Mouse (Mus musculus): Measurements from ENCODE around the gene Dnm2.

Dnm2 gene

GRCm38 (mm10) chr9:21428178-21428577, 3.5 kb downstream of the Dnm2 start:
- DNase-seq (ENCODE audit: low spot score in 2 of 2) = no peak

DNA sequence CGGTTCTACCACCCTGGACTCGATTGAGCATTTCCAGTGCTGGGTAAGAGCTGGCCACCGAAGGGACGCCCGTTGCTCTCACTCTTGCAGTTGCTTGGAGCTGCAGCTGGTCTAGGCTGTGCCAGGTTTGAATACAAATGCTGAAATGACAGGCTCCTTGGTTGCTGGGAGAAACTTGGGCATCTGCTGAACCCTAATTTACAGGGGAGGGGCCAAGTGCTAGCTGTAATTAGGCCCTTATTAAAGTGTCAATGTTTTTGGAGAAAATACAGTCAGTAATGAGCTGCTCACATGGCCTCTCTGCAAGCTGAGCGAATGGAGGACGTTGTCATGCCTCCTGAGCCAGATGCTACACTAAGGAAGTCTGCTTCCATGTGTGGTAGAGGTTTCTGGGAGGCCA, 6.0 kb downstream of the Dnm2 start:
- no peak for DNase-seq (ENCODE audit: low spot score in 2 of 2)

DNA sequence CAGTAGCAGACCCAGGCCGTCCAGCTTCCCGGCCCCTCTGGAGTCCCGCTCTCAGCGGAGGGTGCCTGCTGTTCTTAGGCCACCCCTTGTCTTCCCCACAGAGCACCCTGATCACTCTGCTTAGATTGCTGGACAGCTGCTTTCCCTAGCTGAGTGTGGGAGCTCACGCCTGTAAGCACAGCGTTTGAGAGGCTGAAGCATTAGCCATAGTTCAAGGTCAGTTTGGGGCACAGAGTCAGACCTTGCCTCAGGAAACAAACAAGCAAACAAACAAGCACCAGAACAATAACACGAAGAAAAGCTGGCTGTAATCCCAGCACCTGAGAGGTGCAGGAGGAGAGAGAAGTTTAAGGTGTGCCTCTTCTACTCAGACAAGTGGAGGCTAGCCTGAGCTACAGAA, 7.4 kb downstream of the Dnm2 start:
- no peak for DNase-seq (ENCODE audit: low spot score in 2 of 2)

DNA sequence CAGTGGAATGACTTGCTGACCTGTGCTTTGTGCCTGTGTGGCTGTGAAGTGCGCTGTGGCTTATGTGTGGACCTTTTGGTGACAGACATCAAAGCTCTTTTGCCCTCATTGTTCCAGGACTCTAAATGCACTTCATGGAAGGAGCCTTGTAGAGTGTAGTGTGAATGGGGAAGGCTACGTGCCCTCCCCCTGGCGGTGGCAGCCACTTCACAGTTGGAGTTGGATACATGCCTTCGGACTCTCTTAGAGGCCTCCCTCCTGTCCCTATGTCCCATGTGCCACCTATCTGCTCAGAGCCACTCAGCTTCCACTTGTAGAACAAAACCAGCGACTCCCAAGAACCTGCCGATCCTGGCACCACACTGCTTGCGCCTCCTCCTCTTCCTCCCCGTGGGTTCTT, 9.1 kb downstream of the Dnm2 start:
- no peak for DNase-seq (ENCODE audit: low spot score in 2 of 2)

DNA sequence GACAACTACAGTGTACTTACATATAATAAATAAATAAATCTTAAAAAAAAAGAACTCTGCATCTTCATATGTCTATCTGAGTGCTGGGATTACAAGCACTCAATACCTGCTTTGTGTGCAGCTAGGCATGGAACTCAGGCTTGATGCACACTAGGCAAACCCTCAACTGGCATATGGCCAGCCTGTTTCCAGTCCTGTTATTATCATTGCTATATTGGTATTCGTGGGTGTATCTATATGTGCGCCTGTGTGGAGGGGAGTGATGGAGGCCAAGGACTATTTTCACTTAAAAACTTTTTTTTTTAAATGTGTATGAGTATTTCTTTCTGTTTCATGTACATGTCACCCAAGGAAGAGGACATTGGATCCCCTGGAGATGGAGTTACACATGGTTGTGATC, 9.7 kb downstream of the Dnm2 start:
- no peak for DNase-seq (ENCODE audit: low spot score in 2 of 2)

- peak in 1 of 2 experiments; percentile 25 for DNase-seq (ENCODE audit: low spot score in 2 of 2)
Observed at GRCm38 (mm10) chr9:21435777-21436635, 11.3 kb downstream of the Dnm2 start.

GRCm38 (mm10) chr9:21437577-21437976, 12.9 kb downstream of the Dnm2 start:
- no peak for DNase-seq (ENCODE audit: low spot score in 2 of 2)

DNA sequence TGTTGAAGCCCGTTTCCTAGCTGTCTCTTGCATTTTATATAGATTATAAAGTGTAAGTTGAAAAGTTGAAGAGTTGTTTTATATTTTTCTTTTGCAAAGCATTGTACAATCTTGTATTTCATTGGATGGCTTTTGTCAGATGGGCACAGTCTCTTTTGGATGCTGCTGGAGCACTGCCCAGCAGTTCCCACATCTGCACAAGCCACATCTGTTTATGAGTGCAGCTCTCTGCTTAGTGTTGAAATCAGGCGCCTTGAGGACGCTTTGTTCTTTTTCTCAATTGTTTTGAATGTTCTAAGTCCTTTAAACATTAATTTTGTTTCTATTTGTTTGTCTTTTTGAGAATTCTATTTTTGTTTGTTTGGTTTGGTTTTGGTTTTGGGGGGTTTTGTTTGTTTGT, 13.5 kb downstream of the Dnm2 start:
- no peak for DNase-seq (ENCODE audit: low spot score in 2 of 2)

DNA sequence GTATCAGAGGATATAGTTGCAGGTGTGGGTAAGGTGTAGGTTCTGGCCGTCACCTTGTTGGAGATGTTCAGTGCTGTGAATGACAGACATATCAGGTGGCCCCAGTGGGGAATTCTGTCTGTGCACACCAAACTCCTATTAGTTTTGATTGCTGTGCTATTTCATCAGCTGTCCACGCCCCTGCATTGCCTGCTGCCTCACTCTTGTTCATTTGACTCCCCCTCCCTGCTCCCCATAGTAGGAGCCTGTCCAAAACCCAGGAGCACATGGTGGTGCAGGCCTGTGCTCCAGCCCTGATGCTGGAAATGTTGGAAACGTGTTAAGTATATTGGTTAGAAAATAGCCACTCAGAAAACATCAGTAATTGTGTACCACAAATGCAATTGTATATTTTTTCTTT, 14.7 kb downstream of the Dnm2 start:
- no peak for DNase-seq (ENCODE audit: low spot score in 2 of 2)

GRCm38 (mm10) chr9:21439914-21440313, 15.2 kb downstream of the Dnm2 start:
- DNase-seq (ENCODE audit: low spot score in 2 of 2) = no peak

DNA sequence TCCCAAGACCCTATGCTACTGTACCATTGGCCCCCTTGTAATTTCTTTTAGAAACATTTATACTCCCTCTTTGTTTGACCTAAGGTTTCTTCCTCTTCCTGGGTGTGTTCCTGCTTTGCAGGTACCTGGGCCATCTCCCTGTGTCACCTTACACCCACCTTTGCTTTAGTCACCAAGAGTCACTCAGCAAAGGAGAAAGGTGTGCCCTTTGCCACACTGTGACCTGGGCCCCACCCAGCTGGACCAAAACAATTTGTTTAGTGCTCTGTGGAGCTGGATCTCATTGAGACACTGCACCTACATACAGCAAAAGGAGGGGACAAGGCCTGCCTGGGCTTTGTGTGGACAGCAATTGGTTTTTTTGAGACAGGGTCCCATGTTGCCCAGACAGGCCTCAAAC, 15.7 kb downstream of the Dnm2 start:
- DNase-seq (ENCODE audit: low spot score in 2 of 2) = no peak

DNA sequence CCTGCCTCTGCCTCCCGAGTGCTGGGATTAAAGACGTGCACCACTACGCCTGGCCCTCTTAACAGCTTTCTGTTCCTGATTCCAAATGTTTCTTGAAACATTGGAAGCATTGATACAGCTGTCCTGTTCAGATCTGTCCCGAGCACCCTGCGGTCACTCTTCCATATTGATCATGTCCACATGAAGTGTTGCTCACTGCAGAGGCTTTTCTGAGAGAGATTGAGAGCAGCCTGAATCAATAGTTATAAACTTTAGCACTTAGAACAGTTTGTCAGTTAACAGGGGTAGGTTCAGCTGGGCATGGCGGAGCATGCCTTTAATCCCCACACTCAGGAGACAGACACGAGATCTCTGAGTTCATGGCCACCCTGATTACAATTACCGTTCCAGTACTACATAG, 19.1 kb downstream of the Dnm2 start:
- no peak for DNase-seq (ENCODE audit: low spot score in 2 of 2)

GRCm38 (mm10) chr9:21444574-21444973, 19.9 kb downstream of the Dnm2 start:
- DNase-seq (ENCODE audit: low spot score in 2 of 2) = no peak

DNA sequence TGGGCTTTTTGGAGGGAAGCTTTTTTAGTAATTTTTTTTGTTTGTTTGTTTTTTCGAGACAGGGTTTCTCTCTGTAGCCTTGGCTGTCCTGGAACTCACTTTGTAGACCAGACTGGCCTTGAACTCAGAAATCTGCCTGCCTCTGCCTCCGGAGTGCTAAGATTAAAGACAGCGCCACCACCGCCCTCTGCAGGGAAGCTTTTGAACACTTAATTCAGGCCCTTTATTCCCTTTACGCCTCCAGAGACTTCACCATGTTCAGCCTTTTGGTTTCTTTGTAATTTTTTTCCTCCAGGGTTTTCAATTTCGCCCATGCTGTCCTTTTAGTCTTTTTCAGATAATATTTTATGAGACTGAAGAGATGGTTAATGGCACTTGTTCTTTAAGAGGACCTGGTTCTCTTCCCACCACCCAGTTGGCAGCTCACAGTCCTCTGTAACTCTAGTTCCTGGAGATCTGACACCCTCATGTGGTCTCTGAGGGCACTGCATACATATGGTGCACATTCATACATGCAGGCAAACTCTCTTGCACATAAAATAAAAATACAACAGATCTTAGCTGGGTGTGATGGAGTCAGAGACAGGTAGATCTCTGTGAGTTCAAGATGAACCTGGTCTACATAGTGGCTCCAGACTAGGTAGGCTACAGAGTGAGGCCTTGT, 20.5 kb downstream of the Dnm2 start:
- DNase-seq (ENCODE audit: low spot score in 2 of 2) = no peak

- DNase-seq (ENCODE audit: low spot score in 2 of 2) = no peak
Observed at GRCm38 (mm10) chr9:21447778-21448177, 23.1 kb downstream of the Dnm2 start.

DNA sequence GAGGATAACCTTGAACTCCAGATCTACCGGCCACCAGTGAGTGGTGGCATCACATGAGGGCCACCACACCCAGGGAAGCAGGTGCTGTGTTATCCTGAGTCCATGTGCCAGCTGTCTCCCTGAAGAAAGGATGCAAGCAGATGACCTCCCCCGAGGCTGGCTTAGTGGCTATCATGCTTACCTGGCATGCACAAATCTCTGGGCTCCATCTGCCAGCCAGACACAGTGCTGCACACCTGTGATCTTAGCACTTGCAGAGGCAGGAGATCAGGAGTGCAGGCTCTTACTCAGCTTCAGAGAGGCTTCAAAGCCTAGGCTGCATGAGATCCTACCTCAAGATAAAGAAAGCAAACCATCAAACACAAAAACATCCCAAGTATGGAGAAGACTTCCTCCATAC, 25.0 kb downstream of the Dnm2 start:
- no peak for DNase-seq (ENCODE audit: low spot score in 2 of 2)

DNA sequence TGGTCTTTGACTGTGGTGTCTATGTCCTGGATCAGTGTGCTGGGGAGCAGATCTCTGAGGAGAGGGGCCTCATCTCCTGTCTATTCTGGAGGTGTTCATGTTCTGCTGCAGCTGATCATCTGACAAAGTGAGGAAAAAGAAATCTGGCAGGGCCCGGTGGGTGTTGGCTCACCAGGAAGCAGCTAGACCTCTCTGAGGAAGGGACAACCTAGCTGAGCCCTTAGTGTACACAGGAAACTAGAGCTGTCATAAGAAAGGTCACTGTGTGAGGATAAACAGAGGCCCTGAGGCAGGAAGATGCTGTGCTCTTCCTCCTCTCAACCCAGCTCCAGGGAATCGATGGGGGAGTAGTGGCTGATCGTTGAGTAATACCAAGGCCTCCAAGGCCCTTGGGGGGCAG, 25.6 kb downstream of the Dnm2 start:
- DNase-seq (ENCODE audit: low spot score in 2 of 2) = no peak

DNA sequence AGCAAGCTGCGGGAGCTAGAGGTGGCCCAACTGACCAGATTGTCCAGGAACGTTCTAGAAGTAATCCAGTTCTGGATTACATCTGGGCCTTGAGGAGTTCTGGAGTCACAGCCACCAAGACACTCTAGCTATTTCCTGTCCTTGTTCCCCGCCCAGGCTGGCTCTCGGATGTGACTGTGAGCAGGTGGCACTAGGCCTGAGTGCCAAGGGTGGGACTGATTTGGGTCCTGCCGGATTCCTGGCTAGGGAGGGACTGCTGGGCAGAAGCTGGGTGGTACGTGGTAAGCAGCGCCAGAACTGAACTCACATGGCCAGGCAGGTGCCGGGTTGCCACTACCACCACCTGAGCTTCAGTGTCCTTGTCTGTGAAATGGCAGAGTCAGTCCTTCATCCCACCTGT, 26.7 kb downstream of the Dnm2 start:
- DNase-seq (ENCODE audit: low spot score in 2 of 2) = no peak

DNA sequence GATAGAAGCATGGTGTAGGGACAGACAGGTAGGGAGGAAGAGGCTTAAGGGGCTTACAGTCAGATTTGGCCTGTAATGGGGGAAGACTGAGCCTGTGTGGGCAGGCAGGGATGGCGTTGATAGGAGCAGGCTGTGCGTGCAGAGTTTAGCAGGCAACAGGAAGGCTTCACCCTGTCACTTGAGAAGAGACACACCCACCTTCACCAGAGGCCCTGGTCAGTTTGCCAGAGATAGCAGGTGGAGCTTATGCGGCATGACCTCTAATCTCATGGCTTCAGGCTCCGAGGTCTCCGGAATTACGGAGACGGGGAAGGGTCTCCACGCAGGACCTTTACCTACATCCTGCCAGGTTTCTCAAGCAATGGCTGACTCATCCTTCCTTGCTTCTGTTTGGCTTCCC, 27.2 kb downstream of the Dnm2 start:
- DNase-seq (ENCODE audit: low spot score in 2 of 2) = no peak

- no peak for DNase-seq (ENCODE audit: low spot score in 2 of 2)
Observed at GRCm38 (mm10) chr9:21453003-21453402, 28.3 kb downstream of the Dnm2 start.

DNA sequence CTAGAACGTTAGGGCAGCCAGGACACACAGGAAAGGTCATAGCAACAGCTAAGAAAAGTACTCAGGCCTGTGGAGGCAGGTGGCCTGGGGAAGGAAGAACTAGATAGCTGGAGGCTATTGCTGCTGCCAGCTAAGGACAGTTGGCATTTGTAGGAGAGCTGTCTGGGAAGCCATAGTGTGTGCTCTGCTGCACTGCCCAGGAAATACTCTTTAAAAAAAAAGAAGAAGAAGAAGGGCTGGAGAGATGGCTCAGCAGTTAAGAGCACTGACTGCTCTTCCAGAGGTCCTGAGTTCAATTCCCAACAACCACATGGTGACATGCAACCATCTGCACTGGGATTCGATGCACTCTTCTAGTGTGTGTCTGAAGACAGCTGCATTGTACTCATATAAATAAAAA, 28.8 kb downstream of the Dnm2 start:
- no peak for DNase-seq (ENCODE audit: low spot score in 2 of 2)

DNA sequence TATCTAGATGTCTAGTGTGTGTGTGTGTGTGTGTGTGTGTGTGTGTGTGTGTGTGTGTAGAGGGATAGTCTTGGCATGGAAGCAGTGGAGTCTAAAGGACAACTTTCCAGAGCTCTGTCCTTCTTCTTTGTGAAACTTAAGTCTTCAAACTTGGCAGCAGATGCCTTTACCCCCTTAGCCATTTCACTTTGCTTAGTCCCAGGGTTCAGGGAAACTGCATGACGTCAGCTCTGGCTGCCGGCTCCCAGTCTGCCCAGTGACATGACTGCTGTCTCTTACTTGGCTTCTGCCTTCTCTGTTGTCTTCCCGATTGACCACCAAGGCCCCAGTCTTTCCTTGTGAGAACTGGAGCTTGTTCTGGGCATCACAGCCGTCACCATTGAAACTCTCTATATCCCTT, 29.8 kb downstream of the Dnm2 start:
- DNase-seq (ENCODE audit: low spot score in 2 of 2) = no peak

DNA sequence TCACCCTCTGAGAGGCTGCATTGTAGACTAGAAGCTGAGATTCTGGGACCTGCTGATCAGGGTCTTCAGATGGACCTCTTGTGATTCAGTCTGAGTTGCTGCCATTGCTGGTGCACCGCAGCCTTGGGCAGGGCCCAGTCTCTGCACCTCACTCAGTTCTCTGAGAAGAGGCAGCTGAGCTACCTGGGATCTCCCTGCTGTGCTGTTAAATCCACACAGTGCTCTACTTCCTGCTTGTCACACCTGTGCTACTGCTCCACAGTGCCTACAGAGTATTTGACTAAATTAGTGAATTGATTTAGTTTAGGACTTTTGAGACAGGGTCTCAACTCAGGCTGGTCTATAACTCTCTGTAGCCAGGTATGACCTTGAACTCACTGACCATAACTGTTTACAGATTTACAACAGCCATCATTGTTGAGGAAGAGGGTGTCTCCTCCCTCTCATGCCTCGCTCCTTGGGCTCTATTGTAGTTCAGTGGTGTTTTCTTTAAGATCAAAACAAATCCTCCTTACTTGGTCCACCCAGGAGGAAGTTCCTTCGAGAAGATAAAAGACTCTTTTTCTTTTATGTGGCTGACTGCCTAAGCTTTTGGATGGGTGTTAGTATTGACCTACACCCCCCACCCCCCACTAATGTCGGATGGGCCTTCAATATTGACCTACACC, 30.5 kb downstream of the Dnm2 start:
- DNase-seq (ENCODE audit: low spot score in 2 of 2) = no peak

Measured in spleen, postnatal 14 days (tissue).